Mouse (Mus musculus) heart, embryonic 15.5 days (tissue): ENCODE measurements around the gene Mab21l3. TPM values are rescaled to one million over a fixed set of nuclear protein-coding genes. Genes with fewer than 3 reads are reported as not detected.

ENCODE experiments used
- ATAC-seq: fragments of 200-750 bp; cut with Nextera tagmentation; replicated peaks from 2 replicates; pipeline ENCODE4 v1.8.0; 2017; ENCODE audit warnings: low read depth, moderate TSS enrichment; ENCODE audit not compliant: insufficient number of reproducible peaks, insufficient read depth, low FRiP score
- H3K27ac ChIP-seq: fragments of 300-500 bp; sonication (generic); 2 replicates; pipeline ENCODE4 v1.5.1; 2015; ENCODE audit warnings: mild to moderate bottlenecking, inconsistent platforms
- H3K27me3 ChIP-seq: fragments of 300-500 bp; sonication (generic); 2 replicates; pipeline ENCODE4 v1.6.1; 2015; ENCODE audit warnings: inconsistent platforms
- H3K36me3 ChIP-seq: fragments of 300-500 bp; sonication (generic); 2 replicates; pipeline ENCODE4 v1.6.1; 2015; ENCODE audit warnings: mild to moderate bottlenecking, inconsistent platforms
- H3K4me1 ChIP-seq: fragments of 300-500 bp; sonication (generic); replicated peaks from 2 replicates; pipeline ENCODE4 v1.6.1; 2015; ENCODE audit warnings: inconsistent platforms
- H3K4me2 ChIP-seq: fragments of 300-500 bp; sonication (generic); 2 replicates; pipeline ENCODE4 v1.6.1; 2015; ENCODE audit warnings: inconsistent platforms, mild to moderate bottlenecking, moderate library complexity
- H3K4me3 ChIP-seq: fragments of 300-500 bp; sonication (generic); 2 replicates; pipeline ENCODE4 v1.5.1; 2015; ENCODE audit warnings: mild to moderate bottlenecking, inconsistent platforms
- H3K9ac ChIP-seq: fragments of 300-500 bp; sonication (generic); 2 replicates; pipeline ENCODE4 v1.6.1; 2015; ENCODE audit warnings: mild to moderate bottlenecking, inconsistent platforms
- H3K9me3 ChIP-seq: fragments of 300-500 bp; sonication (generic); replicated peaks from 2 replicates; pipeline ENCODE4 v1.6.1; 2016; ENCODE audit warnings: inconsistent platforms
- WGBS: fragments of 180-500 bp; shearing (Covaris S2); methylation state at CpG from one replicate; pipeline ENCODE4 v1.1.7; 2015; ENCODE audit warnings: mixed read lengths; 5-methylcytosine and 5-hydroxymethylcytosine counted together
- polyA plus RNA-seq: library from polyadenylated mRNA; unstranded; fragments of >200 nt; fragmentation: Nextera tagmentation; extraction: Ambion mirVana; gene quantifications from 2 replicates; pipeline ENCODE4 v1.2.1, GENCODE M21; 2015

Mab21l3 gene
- polyA plus RNA-seq, 1 experiment from 2014 or later = 0.14 TPM

DNA sequence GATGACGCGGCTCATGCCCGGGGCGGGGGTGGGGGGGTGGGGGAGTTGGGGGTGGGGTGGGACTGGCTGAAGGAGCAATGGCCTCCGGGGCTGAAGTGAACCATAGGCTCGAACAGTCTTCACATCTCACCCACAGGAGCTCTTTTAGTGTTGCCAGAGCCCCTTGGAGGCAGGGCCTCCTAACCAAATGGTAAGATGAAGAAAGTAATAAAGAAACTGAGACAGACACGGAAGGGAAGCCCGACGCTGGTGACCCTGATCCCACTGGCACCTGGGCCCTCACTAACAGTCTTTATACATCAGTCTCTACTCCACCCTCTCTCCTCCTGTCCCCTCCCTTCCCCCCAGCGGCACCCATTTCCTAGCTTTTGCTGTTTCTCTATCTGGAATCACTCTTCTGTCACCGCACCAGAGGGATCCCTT lies 48.2 kb downstream of the Mab21l3 start:
- no peak overlapping the region for H3K9ac ChIP-seq
- no peaks in the 10 kb centered on the region for H3K9me3 ChIP-seq
- no peak for ATAC-seq
- no peak overlapping the region for H3K4me3 ChIP-seq
- H3K36me3 ChIP-seq = no peaks in the 10 kb centered on the region
- H3K27ac ChIP-seq = no peak overlapping the region
- no peaks in the 10 kb centered on the region for H3K27me3 ChIP-seq
- H3K4me1 ChIP-seq = peaks cover 70% of the 10 kb centered on the region
- no peak overlapping the region for H3K4me2 ChIP-seq
- WGBS = 64% methylated on average over 11 of the region's 11 CpGs

DNA sequence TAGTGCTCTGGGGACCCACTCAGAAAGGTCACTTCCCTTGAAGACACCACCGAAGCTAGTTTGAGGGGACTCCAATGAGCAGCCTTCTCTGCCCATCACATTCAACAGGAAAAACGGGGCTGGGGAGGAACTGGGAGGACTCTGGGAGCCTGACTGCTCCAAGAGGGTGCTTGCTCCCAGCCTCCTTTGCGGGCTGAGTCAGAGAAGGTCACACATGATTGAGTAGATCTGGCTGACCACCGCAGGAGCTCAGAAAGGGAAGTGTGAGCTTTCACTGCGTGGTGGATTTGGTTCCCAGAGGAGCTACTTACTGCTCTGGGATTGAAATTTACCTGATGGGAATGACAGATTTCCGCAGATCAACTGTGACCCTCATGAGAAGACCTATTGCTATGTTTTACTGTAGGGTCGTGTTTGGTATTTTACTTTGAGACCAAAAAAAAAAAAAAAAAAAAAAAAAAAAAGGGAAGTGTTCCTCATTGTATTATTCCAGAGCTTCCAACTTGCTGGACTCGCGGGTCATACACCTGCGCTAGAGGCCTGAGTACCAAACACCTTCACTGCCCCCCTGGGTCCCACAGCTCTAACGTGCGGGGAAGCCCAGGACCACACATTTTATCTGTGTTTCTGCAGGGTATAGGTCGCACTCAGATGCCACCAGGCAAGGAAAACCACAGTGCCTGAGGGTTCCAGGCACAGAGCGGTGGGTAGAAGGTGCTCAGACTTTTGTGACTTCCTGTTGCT lies 48.7 kb downstream of the Mab21l3 start:
- ATAC-seq = no peak
- Histone ChIP-seq H3K36me3 (no peaks in the 10 kb centered on the region), H3K27ac (peak overlapping the region; percentile 7; the same call in 1 of the 2 replicates), H3K4me3 (no peak overlapping the region), H3K27me3 (no peaks in the 10 kb centered on the region), H3K9me3 (no peaks in the 10 kb centered on the region), H3K4me1 (peaks cover 64% of the 10 kb centered on the region), H3K9ac (no peak overlapping the region), H3K4me2 (no peak overlapping the region)
- 60% methylated on average over 14 of the region's 14 CpGs for WGBS

GRCm38 (mm10) chr3:101797830-101798709 lies 50.7 kb downstream of the Mab21l3 start:
- ATAC-seq = no peak
- Histone ChIP-seq H3K9ac (no peak overlapping the region), H3K27ac (no peak overlapping the region), H3K4me1 (peaks cover 46% of the 10 kb centered on the region), H3K27me3 (no peaks in the 10 kb centered on the region), H3K4me2 (no peak overlapping the region), H3K9me3 (no peaks in the 10 kb centered on the region), H3K4me3 (no peak overlapping the region), H3K36me3 (no peaks in the 10 kb centered on the region)
- WGBS = 75% methylated on average over 15 of the region's 15 CpGs

DNA sequence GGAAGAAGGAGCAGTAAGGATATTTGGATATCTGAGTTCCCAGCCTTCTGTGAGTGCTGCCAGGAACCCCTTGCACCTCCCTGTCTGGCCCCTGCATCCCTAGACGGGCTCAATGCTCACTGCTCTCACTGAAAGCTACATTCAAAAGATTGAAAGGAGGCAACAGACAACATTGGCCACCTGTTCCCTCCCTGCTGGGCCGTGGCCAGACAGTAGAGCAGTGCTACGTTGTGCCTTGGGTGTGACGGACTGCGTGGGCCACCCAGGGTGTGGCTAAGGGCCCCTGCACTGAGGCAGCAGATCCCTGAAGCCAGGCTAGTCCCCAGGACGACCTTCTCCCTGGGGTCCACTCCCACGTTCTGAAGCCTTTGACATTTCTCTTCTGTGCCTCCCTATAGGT lies 52.5 kb downstream of the Mab21l3 start:
- no peak for ATAC-seq
- H3K9me3 ChIP-seq = no peaks in the 10 kb centered on the region
- WGBS = 27% methylated on average over 7 of the region's 7 CpGs
- H3K27me3 ChIP-seq = no peaks in the 10 kb centered on the region
- H3K4me1 ChIP-seq = peaks cover 42% of the 10 kb centered on the region
- H3K4me3 ChIP-seq = no peak overlapping the region
- 0 out of 2 replicates have a peak overlapping the region, but pooled peaks have one; percentile 0 for H3K27ac ChIP-seq
- H3K36me3 ChIP-seq = no peaks in the 10 kb centered on the region
- no peak overlapping the region for H3K4me2 ChIP-seq
- H3K9ac ChIP-seq = peak overlapping the region; percentile 16; the same call in 1 of the 2 replicates

GRCm38 (mm10) chr3:101795387-101796039 lies 53.2 kb downstream of the Mab21l3 start:
- Histone ChIP-seq H3K9ac (no peak overlapping the region), H3K9me3 (no peaks in the 10 kb centered on the region), H3K4me1 (peaks cover 41% of the 10 kb centered on the region), H3K27me3 (no peaks in the 10 kb centered on the region), H3K36me3 (no peaks in the 10 kb centered on the region), H3K27ac (no peak overlapping the region), H3K4me2 (no peak overlapping the region), H3K4me3 (no peak overlapping the region)
- WGBS = 76% methylated on average over 15 of the region's 15 CpGs
- ATAC-seq = no peak

GRCm38 (mm10) chr3:101794666-101795065 lies 54.1 kb downstream of the Mab21l3 start:
- Histone ChIP-seq H3K27ac (no peak overlapping the region), H3K4me3 (no peak overlapping the region), H3K27me3 (no peaks in the 10 kb centered on the region), H3K4me2 (no peak overlapping the region), H3K36me3 (no peaks in the 10 kb centered on the region), H3K9me3 (no peaks in the 10 kb centered on the region), H3K9ac (no peak overlapping the region), H3K4me1 (peaks cover 35% of the 10 kb centered on the region)
- WGBS = 87% methylated on average over 9 of the region's 9 CpGs
- no peak for ATAC-seq

- Histone ChIP-seq H3K4me1 (peaks cover 28% of the 10 kb centered on the region), H3K36me3 (no peaks in the 10 kb centered on the region), H3K27me3 (no peaks in the 10 kb centered on the region), H3K4me2 (no peak overlapping the region), H3K4me3 (no peak overlapping the region), H3K27ac (no peak overlapping the region), H3K9me3 (no peaks in the 10 kb centered on the region), H3K9ac (no peak overlapping the region)
- ATAC-seq = no peak
- WGBS = 77% methylated on average over 5 of the region's 5 CpGs
Measured at GRCm38 (mm10) chr3:101794026-101794425, 54.7 kb downstream of the Mab21l3 start.

GRCm38 (mm10) chr3:101792191-101792590 lies 56.6 kb downstream of the Mab21l3 start:
- WGBS = 70% methylated on average over 4 of the region's 4 CpGs
- Histone ChIP-seq H3K4me3 (no peak overlapping the region), H3K27ac (no peak overlapping the region), H3K9ac (no peak overlapping the region), H3K4me1 (peaks cover 15% of the 10 kb centered on the region), H3K27me3 (no peaks in the 10 kb centered on the region), H3K4me2 (no peak overlapping the region), H3K36me3 (no peaks in the 10 kb centered on the region), H3K9me3 (no peaks in the 10 kb centered on the region)
- no peak for ATAC-seq

GRCm38 (mm10) chr3:101784768-101785424 lies 63.9 kb downstream of the Mab21l3 start:
- 78% methylated on average over 10 of the region's 10 CpGs for WGBS
- Histone ChIP-seq H3K4me1 (0 out of 2 replicates have a peak, but pooled peaks cover 7% of the 10 kb centered on the region), H3K9ac (no peak overlapping the region), H3K9me3 (no peaks in the 10 kb centered on the region), H3K4me3 (no peak overlapping the region), H3K27me3 (no peaks in the 10 kb centered on the region), H3K27ac (no peak overlapping the region), H3K36me3 (no peaks in the 10 kb centered on the region), H3K4me2 (no peak overlapping the region)
- ATAC-seq = no peak

DNA sequence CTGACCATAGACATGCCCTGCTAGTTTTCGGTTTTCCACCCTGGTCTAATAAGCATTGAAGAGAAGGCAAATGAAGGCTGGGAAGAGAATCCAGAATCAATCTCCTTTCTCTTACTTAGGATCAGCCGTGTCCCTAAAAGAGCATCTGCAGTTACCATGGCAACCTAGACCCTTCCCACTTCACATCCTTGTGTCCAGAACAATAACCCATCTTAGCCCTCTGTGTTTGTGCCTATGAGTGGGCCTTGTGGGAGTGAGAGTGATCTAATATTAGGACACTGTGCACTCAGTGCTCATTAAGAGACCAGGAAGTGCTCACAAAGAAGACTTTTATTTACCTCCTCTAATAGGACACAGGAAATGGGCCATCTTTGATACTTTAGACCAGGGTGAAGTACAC lies 65.0 kb downstream of the Mab21l3 start:
- no peaks in the 10 kb centered on the region for H3K9me3 ChIP-seq
- WGBS = 64% methylated on average over 2 of the region's 2 CpGs
- no peak overlapping the region for H3K4me2 ChIP-seq
- no peaks in the 10 kb centered on the region for H3K36me3 ChIP-seq
- H3K27me3 ChIP-seq = no peaks in the 10 kb centered on the region
- no peak overlapping the region for H3K9ac ChIP-seq
- H3K27ac ChIP-seq = no peak overlapping the region
- no peak for ATAC-seq
- no peak overlapping the region for H3K4me3 ChIP-seq
- peaks cover 7% of the 10 kb centered on the region; the same call in 1 of the 2 replicates for H3K4me1 ChIP-seq
